Mouse (Mus musculus): ENCODE measurements around the gene Dtd2.

GRCm38 (mm10) chr12:52014044-52014443 lies 7.7 kb upstream of the Dtd2 start:
- TF ChIP-seq POLR2A (IDR thresholded peaks at IDR 0.05; ENCODE audit: control insufficient read depth, low read depth, low read length) (no peak), CTCF (IDR thresholded peaks at IDR 0.05; ENCODE audit: control insufficient read depth, insufficient read depth, insufficient replicate concordance, low read depth, low read length) (no peak)

Data from testis, adult 2 months (tissue).